Mouse (Mus musculus): Measurements from ENCODE around the gene Slc2a6.

The Slc2a6 gene

GRCm38 (mm10) chr2:27027618-27028436 is at the start of gene Slc2a6:
TSS of gene Slc2a6 (minus strand) at chr2:27027998.
- 1% methylated on average over 38 of the region's 38 CpGs for WGBS

DNA sequence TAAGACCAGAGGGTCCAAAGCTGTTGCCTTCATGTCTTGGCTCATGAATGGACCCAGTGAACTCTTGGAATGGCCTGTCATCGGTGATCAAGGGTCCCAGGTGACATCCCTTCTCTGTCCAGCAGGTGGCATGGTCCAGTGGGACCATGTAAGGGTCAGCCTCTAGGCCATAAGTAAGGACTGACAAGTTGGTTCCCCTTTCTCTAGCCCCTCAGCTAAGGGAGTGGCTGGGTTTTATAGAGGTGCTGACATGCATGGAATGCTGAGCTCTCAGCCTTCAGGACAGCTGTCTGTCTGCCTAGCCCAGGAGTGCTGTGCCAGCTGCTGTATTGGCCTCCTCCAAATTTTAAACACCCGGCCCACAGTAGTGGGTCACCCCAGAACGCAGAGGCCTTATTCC is 47.7 kb upstream of the Slc2a6 start:
- 83% methylated on average over 3 of the region's 3 CpGs for WGBS

GRCm38 (mm10) chr2:27074804-27075203 is 47.0 kb upstream of the Slc2a6 start:
- WGBS = 81% methylated on average over 4 of the region's 4 CpGs

DNA sequence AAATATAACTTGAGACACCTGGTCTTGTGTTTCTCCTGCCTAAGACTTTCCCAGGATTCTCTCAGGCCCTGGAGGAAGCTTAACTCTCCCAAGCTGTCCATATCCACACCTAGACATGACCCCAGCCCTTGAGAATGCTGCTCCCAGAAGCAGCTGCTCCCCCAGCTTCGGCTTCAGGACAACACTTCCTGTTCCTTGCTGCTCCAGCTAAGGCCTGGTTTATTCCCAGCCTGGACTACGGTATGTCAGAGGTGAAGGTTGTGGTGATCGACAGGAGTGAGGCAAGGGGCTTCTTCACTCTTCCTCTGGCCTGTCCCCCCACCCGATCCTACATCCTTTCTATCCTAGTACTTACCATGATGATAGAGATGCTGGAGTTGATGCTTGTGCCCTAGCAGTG is 45.6 kb upstream of the Slc2a6 start:
- WGBS = 82% methylated on average over 4 of the region's 4 CpGs

DNA sequence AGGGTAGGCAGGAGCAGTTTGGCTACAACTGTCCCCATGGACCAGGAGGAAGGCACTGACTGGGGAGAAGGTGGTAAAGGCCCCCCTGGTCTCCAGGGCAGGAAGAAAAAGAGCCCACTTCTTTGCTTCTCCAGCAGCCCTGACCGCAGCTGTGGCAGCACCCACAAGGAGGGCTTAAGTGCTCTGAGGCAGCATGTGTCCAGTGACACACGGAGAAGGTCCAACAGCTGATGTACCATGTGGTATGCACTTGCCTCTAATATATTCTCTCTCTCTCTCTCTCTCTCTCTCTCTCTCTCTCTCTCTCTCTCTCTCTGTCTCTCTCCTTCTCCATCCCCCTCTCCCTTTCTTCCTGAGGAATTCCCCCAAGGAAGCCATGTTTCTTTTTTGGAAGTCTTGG is 44.2 kb upstream of the Slc2a6 start, which contains the start of gene Mymk:
TSS of gene Mymk (minus strand) at position 202 of the 400 bp plus-strand sequence.
- WGBS = 74% methylated on average over 2 of the region's 2 CpGs

DNA sequence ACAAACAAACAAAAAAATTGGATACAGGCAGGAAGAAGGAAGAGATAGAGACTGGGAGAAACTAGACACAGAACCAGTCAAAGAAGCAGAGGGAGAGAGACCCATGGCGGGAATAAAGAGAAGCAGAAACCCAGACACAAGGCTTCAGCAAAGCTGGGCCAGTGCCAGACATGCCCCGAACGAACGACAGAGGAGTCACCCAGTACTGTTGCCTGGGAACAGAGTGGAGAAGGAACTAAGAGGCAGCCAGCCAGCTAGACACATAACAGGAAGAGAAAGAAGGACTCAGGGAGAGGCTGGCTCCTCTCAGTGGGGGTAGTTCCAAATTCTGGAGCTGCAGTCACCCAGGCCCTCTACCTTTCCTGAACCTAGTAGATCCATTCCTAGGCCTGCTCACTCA is 43.3 kb upstream of the Slc2a6 start:
- WGBS = 3% methylated on average over 4 of the region's 4 CpGs

GRCm38 (mm10) chr2:27070247-27070813 is 42.5 kb upstream of the Slc2a6 start:
- 54% methylated on average over 2 of the region's 2 CpGs for WGBS

DNA sequence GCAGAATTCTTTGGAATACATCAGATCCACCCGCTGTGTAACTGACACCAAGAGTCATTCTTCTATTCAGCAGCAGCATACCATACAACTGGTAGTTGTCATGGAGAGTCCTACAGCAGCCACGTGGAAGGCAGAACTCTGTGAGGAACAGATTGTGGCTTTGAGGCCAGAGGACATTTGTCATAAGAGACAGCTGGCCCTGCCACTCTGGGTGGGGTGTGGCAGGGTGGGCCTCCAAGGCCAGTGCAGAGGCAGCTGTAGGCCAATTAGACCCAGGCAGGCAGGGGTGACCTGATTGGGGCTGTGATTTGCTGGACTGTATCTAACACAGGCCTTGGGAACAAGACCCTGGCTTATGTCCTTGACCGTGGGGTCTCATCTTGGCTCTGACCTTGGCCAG is 41.8 kb upstream of the Slc2a6 start:
- WGBS = 62% methylated on average over 3 of the region's 3 CpGs

DNA sequence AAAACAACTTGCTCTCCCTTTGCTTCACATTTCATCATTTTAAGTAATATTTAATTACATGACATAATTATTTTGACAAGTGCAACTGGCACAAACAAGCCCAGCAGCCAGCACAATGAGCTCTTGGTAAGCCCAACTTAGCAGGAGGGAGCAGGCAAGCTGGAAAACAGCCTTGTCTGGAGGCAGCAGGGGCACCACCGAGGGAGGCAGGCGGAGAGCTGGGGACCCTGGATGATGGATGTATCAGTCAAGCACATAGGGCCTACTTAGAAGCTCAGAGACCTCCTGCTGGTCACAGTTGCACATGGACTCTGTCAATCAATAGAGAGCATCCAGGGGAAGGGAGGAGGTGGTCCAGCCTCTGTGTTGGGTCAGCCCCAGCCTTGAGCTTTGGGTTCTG is 40.2 kb upstream of the Slc2a6 start:
- 48% methylated on average over 2 of the region's 2 CpGs for WGBS

GRCm38 (mm10) chr2:27067124-27067523 is 39.3 kb upstream of the Slc2a6 start:
- 98% methylated on average over 2 of the region's 2 CpGs for WGBS

DNA sequence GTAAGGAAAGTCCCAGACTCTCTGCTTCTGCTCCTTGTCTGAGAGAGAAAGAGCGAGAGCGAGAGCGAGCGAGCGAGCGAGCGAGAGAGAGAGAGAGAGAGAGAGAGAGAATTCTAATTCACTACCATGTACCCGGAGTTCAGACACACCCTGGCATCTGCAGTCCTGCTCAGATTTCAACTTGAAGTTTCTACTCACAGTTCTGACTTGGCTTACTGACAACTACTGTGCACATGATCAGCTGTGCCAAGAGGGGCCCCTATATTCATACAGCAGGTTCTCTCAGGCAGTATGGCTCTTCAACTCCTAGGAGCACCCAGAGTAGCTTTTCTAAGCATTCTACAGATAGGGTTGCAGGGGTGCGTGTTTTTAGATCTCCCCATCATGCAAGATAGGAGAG is 31.4 kb upstream of the Slc2a6 start:
- WGBS = 62% methylated on average over 9 of the region's 9 CpGs

- 29% methylated on average over 12 of the region's 12 CpGs for WGBS
These were observed 31.0 kb upstream of the Slc2a6 start for GRCm38 (mm10) chr2:27058751-27059150.

GRCm38 (mm10) chr2:27058251-27058650 is 30.5 kb upstream of the Slc2a6 start:
- WGBS = 53% methylated on average over 4 of the region's 4 CpGs

- 34% methylated on average over 6 of the region's 6 CpGs for WGBS
These were observed 21.6 kb upstream of the Slc2a6 start for GRCm38 (mm10) chr2:27049408-27049807.

- 72% methylated on average over 8 of the region's 8 CpGs for WGBS
These were observed 18.4 kb upstream of the Slc2a6 start for GRCm38 (mm10) chr2:27045979-27046770.

DNA sequence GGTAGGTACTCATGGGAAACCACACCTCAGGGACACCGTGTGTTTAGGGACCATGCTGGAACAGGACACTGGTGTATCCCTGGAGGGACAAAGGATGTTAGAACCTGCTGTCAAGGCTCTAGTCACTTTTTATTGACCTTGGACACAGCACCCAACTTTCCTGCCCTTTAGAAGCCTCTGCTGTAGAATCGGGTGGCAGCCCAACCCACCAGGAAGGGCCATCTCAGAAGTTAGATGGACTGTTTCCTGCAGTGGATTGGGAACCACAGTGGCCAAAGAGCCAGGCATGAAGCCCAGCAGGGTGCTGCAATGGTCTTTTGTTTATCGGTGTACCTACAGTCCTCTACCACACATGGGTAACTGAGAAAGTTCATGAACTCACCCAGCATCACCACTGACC is 16.8 kb upstream of the Slc2a6 start:
- WGBS = 75% methylated on average over 3 of the region's 3 CpGs

DNA sequence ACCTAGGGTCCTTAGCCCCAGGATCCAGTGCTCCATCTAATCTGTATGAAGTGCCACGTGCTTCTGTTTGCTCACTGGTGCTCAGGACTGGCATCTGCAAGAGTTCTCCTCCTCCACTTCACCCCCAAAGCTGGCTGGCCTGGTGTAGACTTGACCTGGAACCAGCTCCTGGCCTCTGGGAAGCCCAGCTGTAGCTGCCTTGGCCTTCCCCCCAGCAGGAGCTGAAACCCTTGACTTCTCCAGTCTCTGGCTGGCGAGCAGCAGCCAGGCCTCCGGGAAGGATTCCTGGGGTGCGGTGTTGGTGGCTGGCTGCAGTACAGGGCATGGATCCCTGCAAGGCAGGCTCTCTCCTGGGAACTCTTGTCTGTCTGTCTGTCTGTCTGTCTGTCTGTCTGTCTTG is 16.4 kb upstream of the Slc2a6 start:
- WGBS = 74% methylated on average over 4 of the region's 4 CpGs

GRCm38 (mm10) chr2:27043461-27043860 is 15.7 kb upstream of the Slc2a6 start:
- WGBS = 23% methylated on average over 3 of the region's 3 CpGs

GRCm38 (mm10) chr2:27042131-27042844 is 14.5 kb upstream of the Slc2a6 start:
- WGBS = 80% methylated on average over 8 of the region's 8 CpGs

GRCm38 (mm10) chr2:27039286-27039685 is 11.5 kb upstream of the Slc2a6 start:
- 13% methylated on average over 1 of the region's 1 CpGs for WGBS

DNA sequence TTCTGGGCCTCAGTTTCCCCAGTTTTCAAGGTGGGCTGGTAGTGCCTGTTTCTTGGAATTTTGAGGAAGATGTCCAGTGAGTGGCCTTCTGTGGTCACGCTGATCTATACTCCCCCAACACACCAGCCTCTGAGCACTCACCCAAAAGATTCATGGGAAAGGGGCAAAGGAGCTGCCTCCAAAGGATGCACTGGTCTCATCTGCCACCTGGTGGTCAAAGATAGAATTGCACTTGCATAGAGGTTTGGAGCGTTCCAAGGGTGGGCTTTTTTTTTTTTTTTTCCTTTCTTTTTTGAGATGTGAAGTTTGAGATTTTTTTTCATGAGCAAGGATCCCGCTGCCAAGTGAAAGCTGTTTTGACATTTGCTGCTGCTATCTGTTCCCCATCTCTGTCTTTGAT is 10.8 kb upstream of the Slc2a6 start:
- 3% methylated on average over 3 of the region's 3 CpGs for WGBS

DNA sequence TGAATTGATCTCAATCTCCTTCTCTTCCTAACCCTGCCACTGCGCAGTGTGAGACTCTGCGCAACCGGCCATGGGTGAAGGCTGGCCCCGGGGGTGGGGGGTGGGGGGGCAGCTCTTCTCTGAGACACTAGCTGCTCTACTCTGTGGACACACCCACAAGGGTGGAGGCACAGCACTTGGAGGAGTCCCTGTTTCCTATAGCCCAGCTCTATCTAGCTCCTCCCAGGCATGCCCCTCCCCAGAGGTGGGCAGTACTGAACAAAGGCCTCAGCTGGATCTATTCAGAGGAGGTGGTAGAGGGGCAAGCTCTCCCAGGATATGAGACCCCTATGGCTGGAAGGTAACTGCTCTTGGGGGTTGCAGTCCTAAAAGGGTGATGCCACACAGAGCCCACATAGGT is 9.2 kb upstream of the Slc2a6 start:
- 80% methylated on average over 4 of the region's 4 CpGs for WGBS

Measured in cerebral cortex, adult 2 months (tissue).